Mouse (Mus musculus): ENCODE measurements around the gene Mrpl50. TPM values are rescaled to one million over a fixed set of nuclear protein-coding genes. Genes with fewer than 3 reads are reported as not detected.
A peak's percentile ranks its signal among the peaks of the same experiment; 100 is the strongest.
"Not testable (repeated sequence)": the region's sequence is repeated elsewhere in the genome, so short reads cannot be mapped to it uniquely, and the experiment has no call there.

Gene Mrpl50
- polyA plus RNA-seq, 1 experiment from 2014 or later, result 71.4 TPM

DNA sequence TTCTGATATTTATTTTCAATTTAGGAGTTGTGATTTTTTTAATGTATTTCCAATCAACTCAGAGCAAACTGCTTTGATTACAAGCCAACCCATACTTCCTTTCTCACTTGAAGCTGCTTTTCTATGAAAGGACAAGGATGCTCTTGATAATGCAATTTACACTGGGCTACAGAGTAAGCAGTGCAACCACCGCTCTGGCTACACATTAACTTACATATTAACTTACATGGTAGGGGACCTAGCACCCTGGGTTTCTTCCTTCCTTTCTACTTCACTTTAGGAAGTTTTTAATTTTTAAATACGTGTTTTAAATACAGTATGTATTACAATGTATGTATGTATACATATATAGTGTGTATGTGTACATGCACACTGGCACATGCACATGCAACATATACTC lies 11.7 kb downstream of the Mrpl50 start:
- WGBS, result 84% methylated on average over 2 of the region's 2 CpGs
- Histone ChIP-seq H3K27me3 (replicated peaks) (no peaks in the 10 kb centered on the region), H3K9me3 (replicated peaks) (no peaks in the 10 kb centered on the region), H3K4me3 (no peak overlapping the region), H3K36me3 (peaks cover 17% of the 10 kb centered on the region), H3K27ac (ENCODE audit: poor library complexity, severe bottlenecking) (no peak overlapping the region), H3K9ac (no peak overlapping the region), H3K4me1 (replicated peaks) (peaks cover 6% of the 10 kb centered on the region; the same call in 1 of the 2 replicates), H3K4me2 (no peak overlapping the region)
- no peak for ATAC-seq (ENCODE audit: insufficient number of reproducible peaks, low FRiP score)

DNA sequence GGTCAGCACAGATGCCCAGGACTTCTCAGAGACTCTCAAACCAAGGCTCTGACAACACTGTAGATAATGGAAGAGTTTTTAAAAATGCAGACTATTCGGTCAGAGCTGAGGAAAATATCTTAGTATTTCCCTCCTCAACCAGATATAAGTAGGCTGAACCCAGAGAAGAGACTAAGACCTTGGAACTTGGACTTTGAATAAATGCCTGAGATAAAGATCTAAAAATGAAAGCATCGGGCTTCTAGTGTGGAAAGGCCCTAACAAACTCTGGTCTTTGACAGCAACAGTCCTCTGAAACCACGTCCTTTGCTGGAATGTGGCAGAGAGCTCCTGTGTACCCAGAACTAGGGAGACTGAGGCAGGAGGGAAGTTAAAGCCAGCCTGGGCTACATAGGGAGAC lies 14.5 kb downstream of the Mrpl50 start, which contains the start of gene Baat:
Baat (minus strand) TSS at position 172 of the 400 bp plus-strand sequence.
- no peak within 1 kb of the TSS for H3K9ac ChIP-seq
- WGBS, result 44% methylated on average over 3 of the region's 3 CpGs
- no peak within 1 kb of the TSS for H3K27ac ChIP-seq (ENCODE audit: poor library complexity, severe bottlenecking)
- H3K36me3 ChIP-seq, result no peaks in the 10 kb centered on the region
- H3K4me1 ChIP-seq (replicated peaks), result peaks cover 6% of the 10 kb centered on the region; the same call in 1 of the 2 replicates
- H3K4me2 ChIP-seq, result no peak within 1 kb of the TSS
- no peak for ATAC-seq (ENCODE audit: insufficient number of reproducible peaks, low FRiP score)
- no peaks in the 10 kb centered on the region for H3K9me3 ChIP-seq (replicated peaks)
- no peaks in the 10 kb centered on the region for H3K27me3 ChIP-seq (replicated peaks)
- no peak within 1 kb of the TSS for H3K4me3 ChIP-seq

DNA sequence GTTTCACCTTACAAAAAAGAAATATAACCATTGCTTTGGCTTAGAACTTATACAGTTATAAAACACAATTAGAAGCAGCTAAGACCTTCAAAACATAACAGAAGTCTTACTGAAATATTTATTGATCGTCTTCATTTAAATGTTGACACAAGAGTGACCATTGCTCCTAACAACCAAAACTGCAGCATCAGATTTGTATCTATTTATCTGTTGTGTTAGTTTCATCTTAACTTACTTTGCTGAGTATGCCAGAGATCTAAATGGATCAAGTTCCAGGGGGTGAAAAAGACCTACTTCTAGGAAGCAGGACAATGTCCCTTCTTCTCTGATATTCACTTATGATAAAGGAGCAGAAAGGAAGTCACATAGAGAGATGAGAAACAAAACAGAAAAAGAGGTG lies 17.3 kb downstream of the Mrpl50 start:
- Histone ChIP-seq H3K4me3 (no peak overlapping the region), H3K27me3 (replicated peaks) (no peaks in the 10 kb centered on the region), H3K4me2 (no peak overlapping the region), H3K9ac (no peak overlapping the region), H3K4me1 (replicated peaks) (peaks cover 6% of the 10 kb centered on the region; the same call in 1 of the 2 replicates), H3K27ac (ENCODE audit: poor library complexity, severe bottlenecking) (no peak overlapping the region), H3K36me3 (no peaks in the 10 kb centered on the region), H3K9me3 (replicated peaks) (no peaks in the 10 kb centered on the region)
- no peak for ATAC-seq (ENCODE audit: insufficient number of reproducible peaks, low FRiP score)
- WGBS, result 80% methylated on average over 1 of the region's 1 CpGs

- ATAC-seq (ENCODE audit: insufficient number of reproducible peaks, low FRiP score); H3K36me3 ChIP-seq: not testable (repeated sequence)
- WGBS, result 78% methylated on average over 3 of the region's 3 CpGs
These were observed 34.8 kb downstream of the Mrpl50 start for GRCm38 (mm10) chr4:49485934-49486650.

DNA sequence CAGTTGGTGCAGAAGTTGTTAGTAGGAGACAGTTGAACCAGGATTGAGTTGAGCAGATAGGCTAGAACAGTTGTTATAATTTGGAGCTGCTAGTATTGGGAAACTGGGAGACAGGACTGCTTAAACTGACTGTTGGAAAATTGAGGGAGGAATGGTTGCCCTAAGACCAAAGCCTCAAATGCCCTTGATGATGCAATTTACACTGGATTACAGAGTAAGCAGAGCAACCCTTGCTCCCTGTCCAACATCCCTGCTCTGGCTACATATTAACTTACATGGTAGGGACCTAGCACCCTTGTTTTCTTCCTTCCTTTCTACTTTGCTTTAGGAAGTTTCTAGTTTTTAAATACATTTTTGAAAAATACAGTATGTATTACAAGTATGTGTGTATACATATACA lies 35.5 kb downstream of the Mrpl50 start:
- no peak overlapping the region for H3K4me3 ChIP-seq
- ATAC-seq (ENCODE audit: insufficient number of reproducible peaks, low FRiP score), result no peak
- no peak overlapping the region for H3K4me2 ChIP-seq
- H3K27me3 ChIP-seq (replicated peaks), result no peaks in the 10 kb centered on the region
- H3K4me1 ChIP-seq (replicated peaks), result no peaks in the 10 kb centered on the region
- H3K9me3 ChIP-seq (replicated peaks), result no peaks in the 10 kb centered on the region
- H3K27ac ChIP-seq (ENCODE audit: poor library complexity, severe bottlenecking), result no peak overlapping the region
- no peaks in the 10 kb centered on the region for H3K36me3 ChIP-seq
- no peak overlapping the region for H3K9ac ChIP-seq

More at GRCm38 (mm10) chr4:49485934-49486650, 34.8 kb downstream of the Mrpl50 start:
- not testable (repeated sequence) for H3K27ac ChIP-seq (ENCODE audit: poor library complexity, severe bottlenecking); H3K27me3 ChIP-seq (replicated peaks); H3K9me3 ChIP-seq (replicated peaks); H3K4me2 ChIP-seq; H3K4me1 ChIP-seq (replicated peaks); H3K4me3 ChIP-seq; H3K9ac ChIP-seq

GRCm38 (mm10) chr4:49480896-49481295 lies 40.0 kb downstream of the Mrpl50 start:
- no peak for ATAC-seq (ENCODE audit: insufficient number of reproducible peaks, low FRiP score)
- no peaks in the 10 kb centered on the region for H3K36me3 ChIP-seq
- no peak overlapping the region for H3K27ac ChIP-seq (ENCODE audit: poor library complexity, severe bottlenecking)
- no peak overlapping the region for H3K9ac ChIP-seq
- 0 out of 2 replicates have a peak, but pooled peaks cover 4% of the 10 kb centered on the region for H3K4me1 ChIP-seq (replicated peaks)
- H3K4me2 ChIP-seq, result no peak overlapping the region
- H3K9me3 ChIP-seq (replicated peaks), result no peaks in the 10 kb centered on the region
- 50% methylated on average over 3 of the region's 3 CpGs for WGBS
- no peak overlapping the region for H3K4me3 ChIP-seq
- H3K27me3 ChIP-seq (replicated peaks), result no peaks in the 10 kb centered on the region

DNA sequence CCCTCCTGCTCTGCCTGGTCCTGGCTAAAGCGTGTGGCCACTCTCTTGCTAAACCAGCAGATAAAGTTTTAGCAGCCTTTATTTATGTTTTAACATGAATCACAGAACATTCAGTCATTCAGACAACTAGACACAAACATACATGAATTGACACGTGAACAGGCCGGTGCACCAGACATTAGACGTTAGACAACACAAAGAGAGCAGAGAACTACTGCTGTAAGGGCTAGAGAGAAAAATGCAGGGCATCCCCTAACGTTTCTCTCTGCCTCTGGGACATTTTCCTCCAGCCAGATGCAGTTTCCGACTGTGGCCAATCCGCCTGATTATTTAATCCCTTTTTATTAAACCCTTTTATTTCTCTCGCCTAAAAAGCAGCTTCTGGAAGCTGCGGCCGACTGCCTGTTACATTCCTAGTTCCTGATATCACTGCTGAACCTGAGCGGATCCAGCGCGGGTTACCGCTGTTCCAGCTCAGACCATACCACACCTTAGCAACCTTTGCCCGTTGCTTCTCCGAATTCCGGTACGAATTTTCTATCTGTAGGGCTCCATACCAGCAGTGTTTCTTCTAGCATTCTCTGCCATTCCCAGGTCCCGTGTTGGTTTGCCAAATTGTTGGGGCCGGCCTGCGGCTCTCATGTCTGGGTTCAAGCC lies 40.7 kb downstream of the Mrpl50 start:
- Histone ChIP-seq H3K9ac (no peak overlapping the region), H3K36me3 (no peaks in the 10 kb centered on the region), H3K27ac (ENCODE audit: poor library complexity, severe bottlenecking) (no peak overlapping the region), H3K4me2 (peak overlapping the region; percentile 58), H3K4me3 (peak overlapping the region; percentile 11), H3K4me1 (replicated peaks) (0 out of 2 replicates have a peak, but pooled peaks cover 4% of the 10 kb centered on the region), H3K9me3 (replicated peaks) (no peaks in the 10 kb centered on the region), H3K27me3 (replicated peaks) (no peaks in the 10 kb centered on the region)
- no peak for ATAC-seq (ENCODE audit: insufficient number of reproducible peaks, low FRiP score)
- WGBS, result 17% methylated on average over 21 of the region's 21 CpGs

- H3K36me3 ChIP-seq; H3K9me3 ChIP-seq (replicated peaks); H3K27ac ChIP-seq (ENCODE audit: poor library complexity, severe bottlenecking); H3K9ac ChIP-seq; H3K4me1 ChIP-seq (replicated peaks); ATAC-seq (ENCODE audit: insufficient number of reproducible peaks, low FRiP score); H3K4me2 ChIP-seq; H3K4me3 ChIP-seq; H3K27me3 ChIP-seq (replicated peaks): not testable (repeated sequence)
- WGBS, result 42% methylated on average over 2 of the region's 2 CpGs
These were observed 41.9 kb downstream of the Mrpl50 start for GRCm38 (mm10) chr4:49479035-49479434.

DNA sequence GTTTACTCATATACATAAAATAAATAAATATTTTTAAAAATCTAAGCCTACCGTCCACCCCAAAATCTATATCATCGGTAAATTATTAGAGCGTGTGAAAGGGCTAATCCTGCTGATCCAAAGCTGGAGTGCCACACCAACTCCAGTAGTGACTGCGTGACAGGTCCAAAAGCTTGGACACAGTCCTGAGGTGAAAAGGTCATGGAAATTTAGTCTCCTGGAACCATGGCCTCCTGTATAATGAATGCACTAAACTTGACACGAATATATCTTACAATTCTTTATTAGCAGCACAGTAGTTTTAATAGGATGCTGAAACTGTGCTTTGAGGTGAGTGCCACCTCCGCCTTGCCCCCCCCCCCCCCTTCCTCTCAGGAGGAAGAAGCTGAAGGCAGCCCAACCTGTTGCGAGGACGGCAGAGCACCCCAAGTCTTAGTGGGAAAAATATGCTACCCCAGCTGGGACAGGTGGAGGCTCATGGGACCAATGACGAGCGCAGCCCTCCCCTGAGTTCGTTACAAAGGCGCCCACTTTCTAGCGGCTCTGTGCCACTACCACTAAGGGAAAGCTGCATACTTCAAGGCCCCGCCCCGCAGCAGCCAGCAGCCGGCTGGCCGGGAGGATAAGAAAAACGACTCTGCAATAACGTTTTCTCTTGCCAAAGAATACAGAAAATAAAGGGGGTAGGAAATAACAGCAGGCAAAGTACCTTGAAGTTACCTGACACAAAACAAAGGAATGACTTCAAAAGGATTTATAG lies 42.6 kb downstream of the Mrpl50 start:
- Histone ChIP-seq H3K27ac (ENCODE audit: poor library complexity, severe bottlenecking) (no peak overlapping the region), H3K4me3 (peak overlapping the region; percentile 41), H3K9ac (0 out of 2 replicates have a peak overlapping the region, but pooled peaks have one; percentile 60), H3K36me3 (no peaks in the 10 kb centered on the region), H3K4me1 (replicated peaks) (0 out of 2 replicates have a peak, but pooled peaks cover 4% of the 10 kb centered on the region), H3K4me2 (peak overlapping the region; percentile 73), H3K27me3 (replicated peaks) (no peaks in the 10 kb centered on the region), H3K9me3 (replicated peaks) (no peaks in the 10 kb centered on the region)
- peak; percentile 76; the same call in 1 of the 2 replicates for ATAC-seq (ENCODE audit: insufficient number of reproducible peaks, low FRiP score)
- 17% methylated on average over 19 of the region's 19 CpGs for WGBS

- H3K36me3 ChIP-seq, result no peaks in the 10 kb centered on the region
- H3K9me3 ChIP-seq (replicated peaks), result no peaks in the 10 kb centered on the region
- no peak overlapping the region for H3K9ac ChIP-seq
- no peak overlapping the region for H3K4me2 ChIP-seq
- no peak overlapping the region for H3K27ac ChIP-seq (ENCODE audit: poor library complexity, severe bottlenecking)
- H3K4me1 ChIP-seq (replicated peaks), result 0 out of 2 replicates have a peak, but pooled peaks cover 4% of the 10 kb centered on the region
- no peak overlapping the region for H3K4me3 ChIP-seq
- ATAC-seq (ENCODE audit: insufficient number of reproducible peaks, low FRiP score), result no peak
- no peaks in the 10 kb centered on the region for H3K27me3 ChIP-seq (replicated peaks)
These were observed 46.3 kb downstream of the Mrpl50 start for GRCm38 (mm10) chr4:49474583-49474982.

All from heart, embryonic 12.5 days (tissue).